Comparison of ENCODE assay signal across 13 mouse cellular contexts in genomic region chr2:167861178-167861520, GRCm38 (mm10).
DNase-seq lines count a peak whose midpoint lies in the region; ATAC-seq and TF ChIP-seq lines count a peak whose summit lies in the region.
"Had no signal": no experiment of that assay in that cellular context is flagged by ENCODE, and none has a peak within 500 bp of the region (broad histone marks: within the 10 kb centered on the region; RNA-seq: fewer than 3 reads in every experiment).

No protein-coding gene starts in this region.

- TF ChIP-seq CTCF in heart, adult 2 months (IDR thresholded peaks at IDR 0.05) = no peak
- TF ChIP-seq CTCF in kidney, adult 2 months (conservative IDR thresholded peaks at IDR 0.05; ENCODE audit: insufficient read depth, insufficient read length, low read depth, low read length) = no peak

- TF ChIP-seq EP300 in heart, adult 2 months (IDR thresholded peaks at IDR 0.05; ENCODE audit: insufficient read depth, low read depth, low read length) = no peak

- H3K36me3 ChIP-seq in heart, adult 2 months (ENCODE audit: control insufficient read depth, insufficient read depth, low read length) = no peaks in the 10 kb centered on the region
- H3K36me3 ChIP-seq in kidney, embryonic 15.5 days = no peaks in the 10 kb centered on the region
- H3K36me3 ChIP-seq in kidney, adult 2 months (ENCODE audit: control insufficient read depth, insufficient read depth, low read length) = no peaks in the 10 kb centered on the region
- no peaks in the 10 kb centered on the region for H3K36me3 ChIP-seq in intestine, embryonic 15.5 days
- H3K36me3 ChIP-seq: forebrain, embryonic 12.5 days; limb, embryonic 13.5 days; neural tube, embryonic 15.5 days had no signal

- peaks cover 23% of the 10 kb centered on the region for H3K4me1 ChIP-seq in heart, adult 2 months (ENCODE audit: control insufficient read depth, insufficient read depth, low read length)
- peaks cover 66% of the 10 kb centered on the region for H3K4me1 ChIP-seq in kidney, embryonic 15.5 days
- H3K4me1 ChIP-seq in kidney, adult 2 months (ENCODE audit: control insufficient read depth, insufficient read depth, low read length) = peaks cover 26% of the 10 kb centered on the region
- H3K4me1 ChIP-seq in intestine, embryonic 15.5 days (replicated peaks) = peaks cover 49% of the 10 kb centered on the region

- no peak for TF ChIP-seq POLR2A in heart, adult 2 months (IDR thresholded peaks at IDR 0.05; ENCODE audit: insufficient read depth, low read depth, low read length)
- TF ChIP-seq POLR2A in kidney, adult 2 months (IDR thresholded peaks at IDR 0.05; ENCODE audit: low read depth, low read length) = no peak

- no peak overlapping the region for H3K9ac ChIP-seq in heart, adult 2 months (ENCODE audit: low read depth, low read length)
- no peak overlapping the region for H3K9ac ChIP-seq in kidney, embryonic 15.5 days
- no peak overlapping the region for H3K9ac ChIP-seq in intestine, embryonic 15.5 days
- H3K9ac ChIP-seq: forebrain, embryonic 12.5 days; limb, embryonic 13.5 days; neural tube, embryonic 15.5 days had no signal

- H3K4me3 ChIP-seq in heart, adult 2 months = no peak overlapping the region
- H3K4me3 ChIP-seq in kidney, embryonic 15.5 days (replicated peaks) = no peak overlapping the region
- H3K4me3 ChIP-seq in kidney, adult 2 months (ENCODE audit: insufficient read depth, low read depth, low read length) = no peak overlapping the region
- no peak overlapping the region for H3K4me3 ChIP-seq in intestine, embryonic 15.5 days (replicated peaks)
- H3K4me3 ChIP-seq: forebrain, embryonic 12.5 days; left cerebral cortex, adult 2 months; limb, embryonic 13.5 days; neural tube, embryonic 15.5 days had no signal

- intact Hi-C loops in heart, adult 2 months (cut with DNase I) = no loop called here

- H3K27me3 ChIP-seq in heart, adult 2 months (ENCODE audit: control insufficient read depth, insufficient read depth, low read length) = no peaks in the 10 kb centered on the region
- no peaks in the 10 kb centered on the region for H3K27me3 ChIP-seq in kidney, embryonic 15.5 days
- H3K27me3 ChIP-seq in kidney, adult 2 months (replicated peaks; ENCODE audit: control insufficient read depth, insufficient read depth, low read length) = no peaks in the 10 kb centered on the region
- no peaks in the 10 kb centered on the region for H3K27me3 ChIP-seq in intestine, embryonic 15.5 days (replicated peaks)
- H3K27me3 ChIP-seq: limb, embryonic 13.5 days; neural tube, embryonic 15.5 days; Patski had no signal

- no peak overlapping the region for H3K4me2 ChIP-seq in kidney, embryonic 15.5 days
- H3K4me2 ChIP-seq in intestine, embryonic 15.5 days (replicated peaks) = no peak overlapping the region
- H3K4me2 ChIP-seq: forebrain, embryonic 12.5 days; limb, embryonic 13.5 days; neural tube, embryonic 15.5 days had no signal

- H3K27ac ChIP-seq in heart, adult 2 months = peak overlapping the region; percentile 86
- peak overlapping the region; percentile 43; the same call in 1 of the 2 replicates for H3K27ac ChIP-seq in kidney, embryonic 15.5 days
- H3K27ac ChIP-seq in kidney, adult 2 months (ENCODE audit: insufficient read depth, low read depth, low read length) = no peak overlapping the region
- H3K27ac ChIP-seq in intestine, embryonic 15.5 days = peak overlapping the region; percentile 78
- H3K27ac ChIP-seq: forebrain, embryonic 12.5 days; left cerebral cortex, adult 2 months; neural tube, embryonic 15.5 days had no signal

- WGBS in heart, adult 2 months = 84% methylated on average over 2 of the region's 2 CpGs
- WGBS in kidney, embryonic 15.5 days = 91% methylated on average over 2 of the region's 2 CpGs
- 92% methylated on average over 2 of the region's 2 CpGs for WGBS in kidney, adult 2 months
- WGBS in intestine, embryonic 15.5 days = 92% methylated on average over 2 of the region's 2 CpGs

- ATAC-seq in kidney, embryonic 15.5 days (replicated peaks; ENCODE audit: low FRiP score) = no peak
- no peak for ATAC-seq in intestine, embryonic 15.5 days

- H3K79me2 ChIP-seq in heart, adult 2 months (replicated peaks; ENCODE audit: control insufficient read depth, insufficient read depth, low read length) = no peaks in the 10 kb centered on the region

- no peaks in the 10 kb centered on the region for H3K9me3 ChIP-seq in kidney, embryonic 15.5 days (replicated peaks)
- H3K9me3 ChIP-seq in intestine, embryonic 15.5 days = no peaks in the 10 kb centered on the region
- H3K9me3 ChIP-seq: forebrain, embryonic 12.5 days; limb, embryonic 13.5 days; neural tube, embryonic 15.5 days had no signal

- DNase-seq in heart, adult 2 months = no peak
- DNase-seq in heart, adult 8-10 months (ENCODE audit: low spot score) = no peak
- no peak for DNase-seq in kidney, adult 2 months
- DNase-seq in adrenal gland, adult 2 months = peak; percentile 89
- DNase-seq in layer of hippocampus, adult 9-11 months = no peak
- no peak for DNase-seq in neural tube, embryonic 10.5 days (ENCODE audit: extremely low spot score, low spot score)
